Mouse (Mus musculus) kidney, postnatal 4 days (tissue): ENCODE data around the gene Sec24c.
"Not testable (repeated sequence)": the region's sequence is repeated elsewhere in the genome, so short reads cannot be mapped to it uniquely, and the experiment has no call there.

Source experiments
- DNase-seq, 2 experiments: peaks; one replicate each; pipeline ENCODE4 v3.0.0; 2021; ENCODE audit warnings: mixed read lengths in 2 of 2

Gene Sec24c

GRCm38 (mm10) chr14:20700362-20700761, 26.3 kb downstream of the Sec24c start:
- DNase-seq = no peak

GRCm38 (mm10) chr14:20701554-20701953, 27.4 kb downstream of the Sec24c start:
- no peak for DNase-seq

GRCm38 (mm10) chr14:20702096-20702740, 28.1 kb downstream of the Sec24c start:
- DNase-seq = no peak

- DNase-seq = peak; percentile 95 to 96
Measured at GRCm38 (mm10) chr14:20702741-20703381, 28.8 kb downstream of the Sec24c start, which contains the start of gene Chchd1. TSS of gene Chchd1 (plus strand) at chr14:20703006.

GRCm38 (mm10) chr14:20703461-20703860, 29.4 kb downstream of the Sec24c start:
- DNase-seq = not testable (repeated sequence)

GRCm38 (mm10) chr14:20707201-20708190, 33.4 kb downstream of the Sec24c start, which contains the start of gene Zswim8:
TSS of gene Zswim8 (plus strand) at chr14:20707552.
- DNase-seq = peak; percentile 91 to 95

- DNase-seq = no peak
Measured at GRCm38 (mm10) chr14:20708239-20708638, 34.1 kb downstream of the Sec24c start.

- no peak for DNase-seq
Measured at GRCm38 (mm10) chr14:20713832-20714231, 39.7 kb downstream of the Sec24c start.

GRCm38 (mm10) chr14:20718443-20718842, 44.3 kb downstream of the Sec24c start:
- DNase-seq = no peak

GRCm38 (mm10) chr14:20719767-20720166, 45.7 kb downstream of the Sec24c start:
- DNase-seq = no peak

GRCm38 (mm10) chr14:20721371-20721770, 47.3 kb downstream of the Sec24c start:
- no peak for DNase-seq

GRCm38 (mm10) chr14:20723006-20723405, 48.9 kb downstream of the Sec24c start:
- no peak for DNase-seq

- DNase-seq = peak; percentile 82 to 85
Measured at GRCm38 (mm10) chr14:20724043-20724442, 49.9 kb downstream of the Sec24c start.

- no peak for DNase-seq
Measured at GRCm38 (mm10) chr14:20725660-20726339, 51.7 kb downstream of the Sec24c start.

- DNase-seq = no peak
Measured at GRCm38 (mm10) chr14:20729871-20730270, 55.8 kb downstream of the Sec24c start.

GRCm38 (mm10) chr14:20730853-20731602, 56.9 kb downstream of the Sec24c start:
- no peak for DNase-seq

- DNase-seq = no peak
Measured at GRCm38 (mm10) chr14:20733041-20733951, 59.2 kb downstream of the Sec24c start.

- peak; percentile 90 to 95 for DNase-seq
Measured at GRCm38 (mm10) chr14:20733952-20734774, 60.1 kb downstream of the Sec24c start, which contains the start of gene Ndst2. TSS of gene Ndst2 (minus strand) at chr14:20734562.

- DNase-seq = no peak
Measured at GRCm38 (mm10) chr14:20735052-20735451, 60.9 kb downstream of the Sec24c start.
